Mouse (Mus musculus) lung, adult 18-20 months (tissue): ENCODE measurements around the gene Klhl3.

ENCODE experiments used
- DNase-seq, 2 experiments: peaks; one replicate each; pipeline ENCODE4 v3.0.0; 2022; ENCODE audit warnings: mixed read lengths in 2 of 2

Klhl3 gene

GRCm38 (mm10) chr13:58066496-58067389 is 46.6 kb downstream of the Klhl3 start:
- peak; percentile 59 to 72 for DNase-seq

- DNase-seq: no peak
Observed at GRCm38 (mm10) chr13:58066081-58066495, 47.3 kb downstream of the Klhl3 start.

- DNase-seq: peak; percentile 14 to 18
Observed at GRCm38 (mm10) chr13:58065316-58065715, 48.1 kb downstream of the Klhl3 start.

GRCm38 (mm10) chr13:58057953-58058870 is 55.2 kb downstream of the Klhl3 start:
- peak; percentile 32 to 41 for DNase-seq

- DNase-seq: no peak
Observed at GRCm38 (mm10) chr13:58056618-58057017, 56.8 kb downstream of the Klhl3 start.

- no peak for DNase-seq
Observed at GRCm38 (mm10) chr13:58053628-58054027, 59.8 kb downstream of the Klhl3 start.

GRCm38 (mm10) chr13:58051654-58052053 is 61.7 kb downstream of the Klhl3 start:
- no peak for DNase-seq

- no peak for DNase-seq
Observed at GRCm38 (mm10) chr13:58051251-58051650, 62.1 kb downstream of the Klhl3 start.

- DNase-seq: no peak
Observed at GRCm38 (mm10) chr13:58049121-58049520, 64.3 kb downstream of the Klhl3 start.

- no peak for DNase-seq
Observed at GRCm38 (mm10) chr13:58048076-58048475, 65.3 kb downstream of the Klhl3 start.

- no peak for DNase-seq
Observed at GRCm38 (mm10) chr13:58046178-58046577, 67.2 kb downstream of the Klhl3 start.

GRCm38 (mm10) chr13:58045278-58045677 is 68.1 kb downstream of the Klhl3 start:
- DNase-seq: peak in 1 of 2 experiments; percentile 13

GRCm38 (mm10) chr13:58043278-58043677 is 70.1 kb downstream of the Klhl3 start:
- no peak for DNase-seq

- no peak for DNase-seq
Observed at GRCm38 (mm10) chr13:58040112-58040511, 73.3 kb downstream of the Klhl3 start.

GRCm38 (mm10) chr13:58037506-58037905 is 75.9 kb downstream of the Klhl3 start:
- DNase-seq: no peak

- DNase-seq: peak; percentile 69 to 72
Observed at GRCm38 (mm10) chr13:58035470-58036156, 77.8 kb downstream of the Klhl3 start.

- no peak for DNase-seq
Observed at GRCm38 (mm10) chr13:58034985-58035384, 78.4 kb downstream of the Klhl3 start.

- no peak for DNase-seq
Observed at GRCm38 (mm10) chr13:58034507-58034906, 78.9 kb downstream of the Klhl3 start.

GRCm38 (mm10) chr13:58031755-58032154 is 81.6 kb downstream of the Klhl3 start:
- DNase-seq: peak; percentile 37 to 56

GRCm38 (mm10) chr13:58027115-58027514 is 86.3 kb downstream of the Klhl3 start:
- no peak for DNase-seq

- no peak for DNase-seq
Observed at GRCm38 (mm10) chr13:58025701-58026414, 87.5 kb downstream of the Klhl3 start.
